Mouse (Mus musculus): Measurements from ENCODE around the gene Fcgr1. TPM values are rescaled to one million over a fixed set of nuclear protein-coding genes. Genes with fewer than 3 reads are reported as not detected.
"Not testable (repeated sequence)": the region's sequence is repeated elsewhere in the genome, so short reads cannot be mapped to it uniquely, and the experiment has no call there.

Gene Fcgr1
- polyA plus RNA-seq, 1 experiment: 1.3 TPM

- not testable (repeated sequence) for H3K4me1 ChIP-seq (ENCODE audit: control insufficient read depth, insufficient read depth, insufficient read length, low read length)
- peak overlapping the region; percentile 72 for H3K27ac ChIP-seq (replicated peaks; ENCODE audit: low read depth, low read length)
- peak overlapping the region; percentile 51 for H3K4me3 ChIP-seq (ENCODE audit: insufficient read depth, low read depth, low read length)
These were observed 24.9 kb downstream of the Fcgr1 start for GRCm38 (mm10) chr3:96268776-96269378.

- Histone ChIP-seq H3K4me1 (ENCODE audit: control insufficient read depth, insufficient read depth, insufficient read length, low read length) (peaks cover 5% of the 10 kb centered on the region; the same call in 1 of the 2 replicates), H3K4me3 (ENCODE audit: insufficient read depth, low read depth, low read length) (peak within 1 kb of the TSS; percentile 51), H3K27ac (replicated peaks; ENCODE audit: low read depth, low read length) (peak within 1 kb of the TSS; percentile 72)
These were observed 25.6 kb downstream of the Fcgr1 start, which contains the start of gene Hist2h3b for GRCm38 (mm10) chr3:96268051-96268775. Gene Hist2h3b (plus strand): TSS chr3:96268654.

GRCm38 (mm10) chr3:96267541-96267940 lies 26.2 kb downstream of the Fcgr1 start:
- Histone ChIP-seq H3K4me3 (ENCODE audit: insufficient read depth, low read depth, low read length) (no peak overlapping the region), H3K4me1 (ENCODE audit: control insufficient read depth, insufficient read depth, insufficient read length, low read length) (peaks cover 5% of the 10 kb centered on the region; the same call in 1 of the 2 replicates), H3K27ac (replicated peaks; ENCODE audit: low read depth, low read length) (no peak overlapping the region)

- Histone ChIP-seq H3K4me1 (ENCODE audit: control insufficient read depth, insufficient read depth, insufficient read length, low read length) (peaks cover 5% of the 10 kb centered on the region; the same call in 1 of the 2 replicates), H3K4me3 (ENCODE audit: insufficient read depth, low read depth, low read length) (no peak overlapping the region), H3K27ac (replicated peaks; ENCODE audit: low read depth, low read length) (no peak overlapping the region)
These were observed 27.5 kb downstream of the Fcgr1 start for GRCm38 (mm10) chr3:96266132-96266710.

GRCm38 (mm10) chr3:96264404-96264949 lies 29.3 kb downstream of the Fcgr1 start:
- peak overlapping the region; percentile 97 for H3K27ac ChIP-seq (replicated peaks; ENCODE audit: low read depth, low read length)
- peaks cover 5% of the 10 kb centered on the region; the same call in 1 of the 2 replicates for H3K4me1 ChIP-seq (ENCODE audit: control insufficient read depth, insufficient read depth, insufficient read length, low read length)
- peak overlapping the region; percentile 77 for H3K4me3 ChIP-seq (ENCODE audit: insufficient read depth, low read depth, low read length)

GRCm38 (mm10) chr3:96263558-96264403 lies 30.0 kb downstream of the Fcgr1 start:
- H3K27ac ChIP-seq (replicated peaks; ENCODE audit: low read depth, low read length): peak overlapping the region; percentile 97
- H3K4me3 ChIP-seq (ENCODE audit: insufficient read depth, low read depth, low read length): peak overlapping the region; percentile 77
- peaks cover 5% of the 10 kb centered on the region; the same call in 1 of the 2 replicates for H3K4me1 ChIP-seq (ENCODE audit: control insufficient read depth, insufficient read depth, insufficient read length, low read length)

GRCm38 (mm10) chr3:96262979-96263550 lies 30.7 kb downstream of the Fcgr1 start, which contains the start of gene Hist2h4:
Gene Hist2h4 (minus strand): TSS chr3:96263311.
- Histone ChIP-seq H3K4me1 (ENCODE audit: control insufficient read depth, insufficient read depth, insufficient read length, low read length) (peaks cover 5% of the 10 kb centered on the region; the same call in 1 of the 2 replicates), H3K4me3 (ENCODE audit: insufficient read depth, low read depth, low read length) (peak within 1 kb of the TSS; percentile 94), H3K27ac (replicated peaks; ENCODE audit: low read depth, low read length) (peak within 1 kb of the TSS; percentile 97)

- peak overlapping the region; percentile 94 for H3K27ac ChIP-seq (replicated peaks; ENCODE audit: low read depth, low read length)
- peak overlapping the region; percentile 94 for H3K4me3 ChIP-seq (ENCODE audit: insufficient read depth, low read depth, low read length)
- H3K4me1 ChIP-seq (ENCODE audit: control insufficient read depth, insufficient read depth, insufficient read length, low read length): peaks cover 5% of the 10 kb centered on the region; the same call in 1 of the 2 replicates
These were observed 31.4 kb downstream of the Fcgr1 start for GRCm38 (mm10) chr3:96262216-96262875.

- H3K27ac ChIP-seq (replicated peaks; ENCODE audit: low read depth, low read length): peak overlapping the region; percentile 41
- peak overlapping the region; percentile 94 for H3K4me3 ChIP-seq (ENCODE audit: insufficient read depth, low read depth, low read length)
- H3K4me1 ChIP-seq (ENCODE audit: control insufficient read depth, insufficient read depth, insufficient read length, low read length): peaks cover 5% of the 10 kb centered on the region; the same call in 1 of the 2 replicates
These were observed 32.1 kb downstream of the Fcgr1 start for GRCm38 (mm10) chr3:96261623-96262022.

- Histone ChIP-seq H3K4me3 (ENCODE audit: insufficient read depth, low read depth, low read length) (no peak overlapping the region), H3K4me1 (ENCODE audit: control insufficient read depth, insufficient read depth, insufficient read length, low read length) (peaks cover 7% of the 10 kb centered on the region; the same call in 1 of the 2 replicates), H3K27ac (replicated peaks; ENCODE audit: low read depth, low read length) (no peak overlapping the region)
These were observed 33.5 kb downstream of the Fcgr1 start for GRCm38 (mm10) chr3:96260220-96260619.

GRCm38 (mm10) chr3:96257190-96257589 lies 36.6 kb downstream of the Fcgr1 start:
- Histone ChIP-seq H3K4me3 (ENCODE audit: insufficient read depth, low read depth, low read length) (no peak overlapping the region), H3K27ac (replicated peaks; ENCODE audit: low read depth, low read length) (no peak overlapping the region)

GRCm38 (mm10) chr3:96255926-96256593 lies 37.7 kb downstream of the Fcgr1 start:
- Histone ChIP-seq H3K4me3 (ENCODE audit: insufficient read depth, low read depth, low read length) (no peak overlapping the region), H3K27ac (replicated peaks; ENCODE audit: low read depth, low read length) (no peak overlapping the region), H3K4me1 (ENCODE audit: control insufficient read depth, insufficient read depth, insufficient read length, low read length) (0 out of 2 replicates have a peak, but pooled peaks cover 2% of the 10 kb centered on the region)

More at GRCm38 (mm10) chr3:96257190-96257589, 36.6 kb downstream of the Fcgr1 start:
- 0 out of 2 replicates have a peak, but pooled peaks cover 2% of the 10 kb centered on the region for H3K4me1 ChIP-seq (ENCODE audit: control insufficient read depth, insufficient read depth, insufficient read length, low read length)

- H3K4me1 ChIP-seq (ENCODE audit: control insufficient read depth, insufficient read depth, insufficient read length, low read length): 0 out of 2 replicates have a peak, but pooled peaks cover 2% of the 10 kb centered on the region
- H3K4me3 ChIP-seq (ENCODE audit: insufficient read depth, low read depth, low read length): no peak overlapping the region
- H3K27ac ChIP-seq (replicated peaks; ENCODE audit: low read depth, low read length): no peak overlapping the region
These were observed 39.0 kb downstream of the Fcgr1 start for GRCm38 (mm10) chr3:96254683-96255355.

All from brown adipose tissue, adult 24 weeks (tissue).